Mouse (Mus musculus): Measurements from ENCODE around the gene Znrf1. TPM values are rescaled to one million over a fixed set of nuclear protein-coding genes. Genes with fewer than 3 reads are reported as not detected.

Znrf1 gene
- polyA plus RNA-seq, 1 experiment from 2014 or later = 64.8 TPM

- no peaks in the 10 kb centered on the region for H3K9me3 ChIP-seq (ENCODE audit: control insufficient read depth, low read length)
- no peaks in the 10 kb centered on the region for H3K4me1 ChIP-seq (ENCODE audit: control insufficient read depth, insufficient read depth, low read length)
- H3K27me3 ChIP-seq (ENCODE audit: control insufficient read depth, insufficient read depth, low read length) = no peaks in the 10 kb centered on the region
- 95% methylated on average over 10 of the region's 10 CpGs for WGBS
- H3K36me3 ChIP-seq (ENCODE audit: control insufficient read depth, insufficient read depth, low read length) = peaks cover 4% of the 10 kb centered on the region; the same call in 1 of the 2 replicates
- no peak for ATAC-seq (ENCODE audit: insufficient read depth, low FRiP score, low TSS enrichment)
- no peak overlapping the region for H3K4me2 ChIP-seq (ENCODE audit: low read depth)
- H3K4me3 ChIP-seq (ENCODE audit: low read depth, low read length) = no peak overlapping the region
- no peak overlapping the region for H3K9ac ChIP-seq (ENCODE audit: low read length)
- H3K27ac ChIP-seq (ENCODE audit: low read depth, low read length) = no peak overlapping the region
- no peak for DNase-seq (ENCODE audit: low spot score)
Measured at GRCm38 (mm10) chr8:111624853-111625221, 88.9 kb downstream of the Znrf1 start.

- H3K4me2 ChIP-seq (ENCODE audit: low read depth) = no peak overlapping the region
- H3K4me3 ChIP-seq (ENCODE audit: low read depth, low read length) = no peak overlapping the region
- peak; percentile 33; the same call in 1 of the 2 replicates for ATAC-seq (ENCODE audit: insufficient read depth, low FRiP score, low TSS enrichment)
- peak; percentile 81 for DNase-seq (ENCODE audit: low spot score)
- H3K27ac ChIP-seq (ENCODE audit: low read depth, low read length) = no peak overlapping the region
- H3K36me3 ChIP-seq (ENCODE audit: control insufficient read depth, insufficient read depth, low read length) = peaks cover 4% of the 10 kb centered on the region; the same call in 1 of the 2 replicates
- 33% methylated on average over 6 of the region's 6 CpGs for WGBS
- no peaks in the 10 kb centered on the region for H3K4me1 ChIP-seq (ENCODE audit: control insufficient read depth, insufficient read depth, low read length)
- H3K9ac ChIP-seq (ENCODE audit: low read length) = no peak overlapping the region
- H3K27me3 ChIP-seq (ENCODE audit: control insufficient read depth, insufficient read depth, low read length) = no peaks in the 10 kb centered on the region
- no peaks in the 10 kb centered on the region for H3K9me3 ChIP-seq (ENCODE audit: control insufficient read depth, low read length)
Measured at GRCm38 (mm10) chr8:111625694-111626527, 90.0 kb downstream of the Znrf1 start.

- DNase-seq (ENCODE audit: low spot score) (no peak), ATAC-seq (ENCODE audit: insufficient read depth, low FRiP score, low TSS enrichment) (no peak)
- Histone ChIP-seq H3K4me2 (ENCODE audit: low read depth) (no peak overlapping the region), H3K9ac (ENCODE audit: low read length) (no peak overlapping the region), H3K27me3 (ENCODE audit: control insufficient read depth, insufficient read depth, low read length) (no peaks in the 10 kb centered on the region), H3K4me1 (ENCODE audit: control insufficient read depth, insufficient read depth, low read length) (no peaks in the 10 kb centered on the region), H3K4me3 (ENCODE audit: low read depth, low read length) (no peak overlapping the region), H3K9me3 (ENCODE audit: control insufficient read depth, low read length) (no peaks in the 10 kb centered on the region), H3K27ac (ENCODE audit: low read depth, low read length) (no peak overlapping the region), H3K36me3 (ENCODE audit: control insufficient read depth, insufficient read depth, low read length) (peaks cover 4% of the 10 kb centered on the region; the same call in 1 of the 2 replicates)
- 78% methylated on average over 8 of the region's 8 CpGs for WGBS
Measured at GRCm38 (mm10) chr8:111626528-111626820, 90.6 kb downstream of the Znrf1 start.

- 94% methylated on average over 14 of the region's 14 CpGs for WGBS
- H3K36me3 ChIP-seq (ENCODE audit: control insufficient read depth, insufficient read depth, low read length) = peaks cover 2% of the 10 kb centered on the region; the same call in 1 of the 2 replicates
- no peak overlapping the region for H3K27ac ChIP-seq (ENCODE audit: low read depth, low read length)
- DNase-seq (ENCODE audit: low spot score) (no peak), ATAC-seq (ENCODE audit: insufficient read depth, low FRiP score, low TSS enrichment) (no peak)
- no peak overlapping the region for H3K9ac ChIP-seq (ENCODE audit: low read length)
- no peaks in the 10 kb centered on the region for H3K9me3 ChIP-seq (ENCODE audit: control insufficient read depth, low read length)
- no peak overlapping the region for H3K4me3 ChIP-seq (ENCODE audit: low read depth, low read length)
- H3K4me2 ChIP-seq (ENCODE audit: low read depth) = no peak overlapping the region
- no peaks in the 10 kb centered on the region for H3K27me3 ChIP-seq (ENCODE audit: control insufficient read depth, insufficient read depth, low read length)
- no peaks in the 10 kb centered on the region for H3K4me1 ChIP-seq (ENCODE audit: control insufficient read depth, insufficient read depth, low read length)
Measured at GRCm38 (mm10) chr8:111626933-111627332, 91.0 kb downstream of the Znrf1 start.

GRCm38 (mm10) chr8:111627923-111628322 lies 92.0 kb downstream of the Znrf1 start:
- H3K27me3 ChIP-seq (ENCODE audit: control insufficient read depth, insufficient read depth, low read length) = no peaks in the 10 kb centered on the region
- H3K4me1 ChIP-seq (ENCODE audit: control insufficient read depth, insufficient read depth, low read length) = no peaks in the 10 kb centered on the region
- no peaks in the 10 kb centered on the region; the same call in 1 of the 2 replicates for H3K36me3 ChIP-seq (ENCODE audit: control insufficient read depth, insufficient read depth, low read length)
- H3K4me3 ChIP-seq (ENCODE audit: low read depth, low read length) = no peak overlapping the region
- WGBS = 98% methylated on average over 9 of the region's 9 CpGs
- no peak overlapping the region for H3K9ac ChIP-seq (ENCODE audit: low read length)
- ATAC-seq (ENCODE audit: insufficient read depth, low FRiP score, low TSS enrichment) (no peak), DNase-seq (ENCODE audit: low spot score) (no peak)
- no peak overlapping the region for H3K27ac ChIP-seq (ENCODE audit: low read depth, low read length)
- no peak overlapping the region for H3K4me2 ChIP-seq (ENCODE audit: low read depth)
- H3K9me3 ChIP-seq (ENCODE audit: control insufficient read depth, low read length) = no peaks in the 10 kb centered on the region

- Histone ChIP-seq H3K36me3 (ENCODE audit: control insufficient read depth, insufficient read depth, low read length) (no peaks in the 10 kb centered on the region; the same call in 1 of the 2 replicates), H3K4me3 (ENCODE audit: low read depth, low read length) (no peak overlapping the region), H3K4me2 (ENCODE audit: low read depth) (no peak overlapping the region), H3K9ac (ENCODE audit: low read length) (no peak overlapping the region), H3K9me3 (ENCODE audit: control insufficient read depth, low read length) (no peaks in the 10 kb centered on the region), H3K4me1 (ENCODE audit: control insufficient read depth, insufficient read depth, low read length) (no peaks in the 10 kb centered on the region), H3K27ac (ENCODE audit: low read depth, low read length) (no peak overlapping the region), H3K27me3 (ENCODE audit: control insufficient read depth, insufficient read depth, low read length) (no peaks in the 10 kb centered on the region)
- ATAC-seq (ENCODE audit: insufficient read depth, low FRiP score, low TSS enrichment) = no peak
- no peak for DNase-seq (ENCODE audit: low spot score)
- 94% methylated on average over 12 of the region's 12 CpGs for WGBS
Measured at GRCm38 (mm10) chr8:111628401-111628800, 92.5 kb downstream of the Znrf1 start.

GRCm38 (mm10) chr8:111628894-111629501 lies 93.1 kb downstream of the Znrf1 start:
- H3K9me3 ChIP-seq (ENCODE audit: control insufficient read depth, low read length) = no peaks in the 10 kb centered on the region
- H3K9ac ChIP-seq (ENCODE audit: low read length) = no peak overlapping the region
- DNase-seq (ENCODE audit: low spot score) (no peak), ATAC-seq (ENCODE audit: insufficient read depth, low FRiP score, low TSS enrichment) (no peak)
- 89% methylated on average over 19 of the region's 19 CpGs for WGBS
- no peak overlapping the region for H3K4me2 ChIP-seq (ENCODE audit: low read depth)
- no peaks in the 10 kb centered on the region for H3K27me3 ChIP-seq (ENCODE audit: control insufficient read depth, insufficient read depth, low read length)
- no peaks in the 10 kb centered on the region for H3K4me1 ChIP-seq (ENCODE audit: control insufficient read depth, insufficient read depth, low read length)
- no peaks in the 10 kb centered on the region; the same call in 1 of the 2 replicates for H3K36me3 ChIP-seq (ENCODE audit: control insufficient read depth, insufficient read depth, low read length)
- no peak overlapping the region for H3K27ac ChIP-seq (ENCODE audit: low read depth, low read length)
- H3K4me3 ChIP-seq (ENCODE audit: low read depth, low read length) = no peak overlapping the region

- no peak within 1 kb of the TSS for H3K9ac ChIP-seq (ENCODE audit: low read length)
- 23% methylated on average over 13 of the region's 13 CpGs for WGBS
- DNase-seq (ENCODE audit: low spot score) (no peak), ATAC-seq (ENCODE audit: insufficient read depth, low FRiP score, low TSS enrichment) (no peak)
- 0 out of 2 replicates have a peak within 1 kb of the TSS, but pooled peaks have one; percentile 9 for H3K4me2 ChIP-seq (ENCODE audit: low read depth)
- H3K9me3 ChIP-seq (ENCODE audit: control insufficient read depth, low read length) = no peaks in the 10 kb centered on the region
- H3K27ac ChIP-seq (ENCODE audit: low read depth, low read length) = no peak within 1 kb of the TSS
- no peaks in the 10 kb centered on the region for H3K27me3 ChIP-seq (ENCODE audit: control insufficient read depth, insufficient read depth, low read length)
- H3K36me3 ChIP-seq (ENCODE audit: control insufficient read depth, insufficient read depth, low read length) = no peaks in the 10 kb centered on the region
- H3K4me1 ChIP-seq (ENCODE audit: control insufficient read depth, insufficient read depth, low read length) = no peaks in the 10 kb centered on the region
- H3K4me3 ChIP-seq (ENCODE audit: low read depth, low read length) = no peak within 1 kb of the TSS
Measured at GRCm38 (mm10) chr8:111630105-111630521, 94.2 kb downstream of the Znrf1 start, which contains the start of gene Ldhd. TSS of gene Ldhd (minus strand) at chr8:111630374.

GRCm38 (mm10) chr8:111631589-111631988 lies 95.7 kb downstream of the Znrf1 start:
- H3K36me3 ChIP-seq (ENCODE audit: control insufficient read depth, insufficient read depth, low read length) = no peaks in the 10 kb centered on the region
- no peaks in the 10 kb centered on the region for H3K4me1 ChIP-seq (ENCODE audit: control insufficient read depth, insufficient read depth, low read length)
- no peak overlapping the region for H3K9ac ChIP-seq (ENCODE audit: low read length)
- H3K27ac ChIP-seq (ENCODE audit: low read depth, low read length) = no peak overlapping the region
- 89% methylated on average over 8 of the region's 8 CpGs for WGBS
- no peaks in the 10 kb centered on the region for H3K9me3 ChIP-seq (ENCODE audit: control insufficient read depth, low read length)
- no peak for ATAC-seq (ENCODE audit: insufficient read depth, low FRiP score, low TSS enrichment)
- no peak for DNase-seq (ENCODE audit: low spot score)
- no peak overlapping the region for H3K4me2 ChIP-seq (ENCODE audit: low read depth)
- H3K4me3 ChIP-seq (ENCODE audit: low read depth, low read length) = no peak overlapping the region
- no peaks in the 10 kb centered on the region for H3K27me3 ChIP-seq (ENCODE audit: control insufficient read depth, insufficient read depth, low read length)
